Mouse (Mus musculus) cerebellum, adult 2 months (tissue): ENCODE measurements around the gene Cbx3. TPM values are rescaled to one million over a fixed set of nuclear protein-coding genes. Genes with fewer than 3 reads are reported as not detected.

ENCODE experiments used
- DNase-seq, 2 experiments: peaks; one replicate each; pipeline ENCODE4 v3.0.0; 2021
- H3K27ac ChIP-seq: fragments of 200-500 bp; 2 replicates; pipeline ENCODE4 v1.5.1; 2012; ENCODE audit warnings: low read length, control low read depth, inconsistent platforms; ENCODE audit not compliant: insufficient read depth
- H3K27me3 ChIP-seq: fragments of 200-500 bp; 2 replicates; pipeline ENCODE4 v1.6.1; 2012; ENCODE audit warnings: inconsistent platforms, mild to moderate bottlenecking, low read length, moderate library complexity; ENCODE audit not compliant: control insufficient read depth, insufficient read depth
- H3K4me1 ChIP-seq: fragments of 200-500 bp; 2 replicates; pipeline ENCODE4 v1.6.1; 2011; ENCODE audit warnings: low read length; ENCODE audit not compliant: control insufficient read depth, insufficient read depth
- H3K4me3 ChIP-seq: fragments of 200-500 bp; replicated peaks from 2 replicates; pipeline ENCODE3; 2011; ENCODE audit warnings: mild to moderate bottlenecking, low read depth, low read length, control low read depth; ENCODE audit not compliant: insufficient read depth
- CTCF ChIP-seq: fragments of 200-500 bp; IDR thresholded peaks from 2 replicates; pipeline ENCODE4 v1.5.1; 2011; ENCODE audit warnings: low read depth, mild to moderate bottlenecking, control low read depth, low read length, moderate library complexity, borderline replicate concordance; ENCODE audit not compliant: insufficient read depth
- POLR2A ChIP-seq: fragments of 200-500 bp; IDR thresholded peaks from 2 replicates; pipeline ENCODE4 v1.6.1; 2011; ENCODE audit warnings: low read length, control low read depth, borderline replicate concordance; ENCODE audit not compliant: insufficient read depth
- WGBS: fragments of 180-500 bp; shearing (Covaris S2); methylation state at CpG from one replicate; pipeline ENCODE4 v1.1.7; 2018; 5-methylcytosine and 5-hydroxymethylcytosine counted together
- polyA plus RNA-seq: library from polyadenylated mRNA; depleted of rRNA; stranded (reverse); fragments of >200 nt; gene quantifications from 2 replicates; pipeline ENCODE4 v1.2.3, GENCODE M21; 2012

The Cbx3 gene
- polyA plus RNA-seq, 1 experiment = 91.4 TPM

DNA sequence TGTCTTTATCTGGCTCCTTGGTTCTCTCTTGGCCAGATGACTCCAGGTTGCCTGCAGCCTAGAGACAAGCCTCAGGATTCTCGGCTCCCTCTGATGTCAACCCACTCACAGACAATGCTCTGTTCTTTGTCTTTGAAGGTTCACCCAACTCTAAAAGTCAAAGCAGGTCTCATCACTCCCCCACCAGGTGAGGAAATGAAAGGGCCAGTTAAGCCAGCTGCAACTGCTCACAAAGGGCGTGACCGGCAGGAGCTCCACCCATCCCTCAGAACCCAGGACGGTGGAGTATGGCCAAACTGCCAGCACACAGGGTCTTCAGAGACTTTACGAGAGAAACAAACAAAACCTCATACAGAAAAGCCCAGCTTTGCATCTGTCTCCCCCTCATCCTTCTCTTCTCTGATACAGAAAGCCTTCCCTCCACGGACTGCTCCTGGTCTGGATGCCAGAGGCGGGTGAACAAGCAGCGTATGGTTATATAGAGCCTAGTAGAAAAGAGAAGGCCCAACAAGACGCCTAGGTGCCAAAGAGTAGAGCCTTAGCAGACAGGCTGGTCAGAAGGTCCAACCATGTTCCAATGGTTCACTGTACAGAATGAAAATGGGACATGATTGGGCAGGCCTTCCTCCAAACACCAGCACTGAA, 27.8 kb upstream of the Cbx3 start:
- WGBS = 73% methylated on average over 9 of the region's 9 CpGs

DNA sequence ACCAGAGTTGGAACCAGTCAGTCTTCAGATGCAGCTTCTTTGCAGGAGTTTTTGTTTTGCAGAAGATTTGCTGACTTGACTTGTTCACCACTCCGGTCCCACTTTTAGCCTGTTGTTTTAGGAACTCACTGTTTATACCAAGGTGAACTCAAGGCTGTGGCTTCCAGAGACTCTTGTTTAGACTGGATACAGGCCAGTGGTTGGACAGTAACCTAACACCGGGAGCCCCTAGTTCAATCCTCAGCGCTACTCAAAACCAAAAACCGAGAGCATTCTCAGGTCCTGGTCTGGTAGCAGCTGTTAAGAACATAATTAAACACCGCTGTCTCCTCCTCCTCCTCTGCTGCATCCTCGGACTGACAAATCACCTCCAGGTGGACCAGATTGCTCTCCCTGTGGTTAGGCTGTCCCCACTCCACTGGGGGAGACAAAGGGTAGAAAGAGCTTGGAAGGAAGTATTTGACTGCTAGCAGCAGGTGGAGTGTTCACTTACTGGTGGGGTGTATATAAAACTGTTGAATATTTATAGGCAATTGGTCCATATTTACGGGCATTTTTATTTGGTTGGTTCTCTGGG, 17.1 kb upstream of the Cbx3 start:
- TF ChIP-seq CTCF (no peak), POLR2A (no peak)
- WGBS = 64% methylated on average over 7 of the region's 7 CpGs
- Histone ChIP-seq H3K27ac (no peak overlapping the region), H3K4me1 (no peaks in the 10 kb centered on the region), H3K4me3 (no peak overlapping the region), H3K27me3 (no peaks in the 10 kb centered on the region)
- no peak for DNase-seq

More for the DNA sequence above, 27.8 kb upstream of the Cbx3 start:
- no peak for TF ChIP-seq CTCF
- TF ChIP-seq POLR2A = no peak
- H3K27me3 ChIP-seq = no peaks in the 10 kb centered on the region
- H3K27ac ChIP-seq = no peak overlapping the region
- no peak for DNase-seq
- no peak overlapping the region for H3K4me3 ChIP-seq
- H3K4me1 ChIP-seq = no peaks in the 10 kb centered on the region

- 47% methylated on average over 3 of the region's 3 CpGs for WGBS
- no peaks in the 10 kb centered on the region for H3K4me1 ChIP-seq
These were observed 15.2 kb upstream of the Cbx3 start for GRCm38 (mm10) chr6:51454949-51455348.

DNA sequence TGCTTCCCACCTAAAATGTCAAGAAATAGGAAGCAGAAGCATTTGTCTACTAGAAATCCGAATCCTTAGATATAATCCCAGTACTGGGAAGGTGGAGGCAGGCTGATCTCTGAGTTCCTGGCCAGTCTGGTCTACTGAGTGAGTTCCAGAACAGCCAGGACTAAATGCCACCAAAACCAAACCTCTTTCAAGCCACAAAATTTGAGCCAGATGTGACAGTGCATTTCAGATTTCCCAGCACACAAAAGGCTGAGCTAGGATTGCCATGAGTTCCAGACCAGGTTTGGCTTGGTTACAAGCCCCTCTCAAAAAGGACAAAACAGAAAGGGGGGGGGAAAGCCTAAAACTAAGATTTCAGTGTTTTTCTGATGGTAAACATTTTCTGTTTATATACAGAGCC, 14.0 kb upstream of the Cbx3 start:
- WGBS = 59% methylated on average over 1 of the region's 1 CpGs

More at GRCm38 (mm10) chr6:51454949-51455348, 15.2 kb upstream of the Cbx3 start:
- H3K27ac ChIP-seq = no peak overlapping the region
- no peak for DNase-seq
- TF ChIP-seq CTCF = no peak
- TF ChIP-seq POLR2A = no peak
- no peak overlapping the region for H3K4me3 ChIP-seq
- H3K27me3 ChIP-seq = no peaks in the 10 kb centered on the region

GRCm38 (mm10) chr6:51457283-51457682, 12.9 kb upstream of the Cbx3 start:
- Histone ChIP-seq H3K27me3 (no peaks in the 10 kb centered on the region), H3K4me3 (no peak overlapping the region), H3K4me1 (no peaks in the 10 kb centered on the region), H3K27ac (no peak overlapping the region)
- TF ChIP-seq POLR2A = no peak
- no peak for TF ChIP-seq CTCF
- WGBS = 75% methylated on average over 3 of the region's 3 CpGs
- no peak for DNase-seq

More for the DNA sequence above, 14.0 kb upstream of the Cbx3 start:
- Histone ChIP-seq H3K27ac (no peak overlapping the region), H3K4me1 (no peaks in the 10 kb centered on the region), H3K4me3 (no peak overlapping the region), H3K27me3 (no peaks in the 10 kb centered on the region)
- TF ChIP-seq POLR2A (no peak), CTCF (no peak)
- DNase-seq = no peak

DNA sequence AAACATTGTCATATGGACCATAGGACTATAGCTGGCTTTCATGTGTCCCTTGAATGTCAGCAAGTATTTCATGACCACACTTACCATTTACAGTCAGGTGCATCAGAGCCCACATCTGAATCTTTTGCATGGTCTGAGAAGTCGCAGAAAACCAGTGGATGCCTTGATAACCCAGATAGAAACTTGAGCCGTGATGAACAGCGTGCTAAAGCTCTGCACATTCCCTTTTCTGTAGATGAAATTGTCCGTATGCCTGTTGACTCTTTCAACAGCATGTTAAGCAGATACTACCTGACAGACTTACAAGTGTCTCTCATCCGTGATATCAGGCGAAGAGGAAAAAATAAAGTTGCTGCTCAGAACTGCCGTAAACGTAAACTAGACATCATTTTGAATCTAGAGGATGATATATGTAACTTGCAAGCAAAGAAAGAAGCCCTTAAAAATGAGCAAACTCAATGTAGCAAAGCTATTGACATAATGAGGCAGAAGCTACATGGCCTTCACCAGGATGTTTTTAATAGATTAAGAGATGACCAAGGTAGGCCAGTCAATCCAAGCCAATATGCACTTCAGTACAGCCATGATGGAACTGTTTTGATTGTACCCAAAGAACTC, 12.3 kb upstream of the Cbx3 start:
- H3K27ac ChIP-seq = no peak overlapping the region
- H3K27me3 ChIP-seq = no peaks in the 10 kb centered on the region
- WGBS = 81% methylated on average over 8 of the region's 8 CpGs
- no peaks in the 10 kb centered on the region for H3K4me1 ChIP-seq
- TF ChIP-seq CTCF = no peak
- TF ChIP-seq POLR2A = no peak
- no peak overlapping the region for H3K4me3 ChIP-seq
- DNase-seq = no peak

GRCm38 (mm10) chr6:51458925-51459312, 11.2 kb upstream of the Cbx3 start:
- TF ChIP-seq POLR2A (no peak), CTCF (no peak)
- peaks cover 4% of the 10 kb centered on the region; the same call in 1 of the 2 replicates for H3K4me1 ChIP-seq
- 53% methylated on average over 2 of the region's 2 CpGs for WGBS

More at GRCm38 (mm10) chr6:51458925-51459312, 11.2 kb upstream of the Cbx3 start:
- DNase-seq = no peak
- H3K27ac ChIP-seq = no peak overlapping the region
- no peak overlapping the region for H3K4me3 ChIP-seq
- H3K27me3 ChIP-seq = no peaks in the 10 kb centered on the region
